Mouse (Mus musculus): ENCODE results near the gene Dync1h1. TPM values are rescaled to one million over a fixed set of nuclear protein-coding genes. Genes with fewer than 3 reads are reported as not detected.

Gene Dync1h1
- polyA plus RNA-seq, 1 experiment from 2014 or later: 88.0 TPM

GRCm38 (mm10) chr12:110598527-110598926 is 2.7 kb upstream of the Dync1h1 start:
- no peaks in the 10 kb centered on the region for H3K9me3 ChIP-seq (replicated peaks; ENCODE audit: control insufficient read depth, low read length, poor library complexity, severe bottlenecking)
- no peak overlapping the region for H3K27ac ChIP-seq (ENCODE audit: low read length)
- WGBS: 7% methylated on average over 7 of the region's 7 CpGs
- H3K4me1 ChIP-seq (ENCODE audit: control insufficient read depth, insufficient read depth, low read length): peaks cover 23% of the 10 kb centered on the region
- no peak overlapping the region for H3K4me3 ChIP-seq (ENCODE audit: low read depth, low read length)
- no peak overlapping the region for H3K9ac ChIP-seq (ENCODE audit: low read depth, low read length)
- H3K27me3 ChIP-seq (ENCODE audit: control insufficient read depth, insufficient read depth, low read depth, low read length): no peaks in the 10 kb centered on the region
- no peak for ATAC-seq
- no peaks in the 10 kb centered on the region for H3K36me3 ChIP-seq (ENCODE audit: control insufficient read depth, insufficient read depth, low read length)
- H3K4me2 ChIP-seq (ENCODE audit: low read length): no peak overlapping the region

- no peak overlapping the region for H3K4me3 ChIP-seq (ENCODE audit: low read depth, low read length)
- WGBS: 74% methylated on average over 4 of the region's 4 CpGs
- no peak overlapping the region for H3K27ac ChIP-seq (ENCODE audit: low read length)
- H3K36me3 ChIP-seq (ENCODE audit: control insufficient read depth, insufficient read depth, low read length): no peaks in the 10 kb centered on the region
- H3K9me3 ChIP-seq (replicated peaks; ENCODE audit: control insufficient read depth, low read length, poor library complexity, severe bottlenecking): no peaks in the 10 kb centered on the region
- no peaks in the 10 kb centered on the region for H3K27me3 ChIP-seq (ENCODE audit: control insufficient read depth, insufficient read depth, low read depth, low read length)
- H3K9ac ChIP-seq (ENCODE audit: low read depth, low read length): peak overlapping the region; percentile 42; the same call in 1 of the 2 replicates
- H3K4me1 ChIP-seq (ENCODE audit: control insufficient read depth, insufficient read depth, low read length): peaks cover 34% of the 10 kb centered on the region
- H3K4me2 ChIP-seq (ENCODE audit: low read length): peak overlapping the region; percentile 96; the same call in 1 of the 2 replicates
- no peak for ATAC-seq
Observed at GRCm38 (mm10) chr12:110599791-110600190, 1.5 kb upstream of the Dync1h1 start.

DNA sequence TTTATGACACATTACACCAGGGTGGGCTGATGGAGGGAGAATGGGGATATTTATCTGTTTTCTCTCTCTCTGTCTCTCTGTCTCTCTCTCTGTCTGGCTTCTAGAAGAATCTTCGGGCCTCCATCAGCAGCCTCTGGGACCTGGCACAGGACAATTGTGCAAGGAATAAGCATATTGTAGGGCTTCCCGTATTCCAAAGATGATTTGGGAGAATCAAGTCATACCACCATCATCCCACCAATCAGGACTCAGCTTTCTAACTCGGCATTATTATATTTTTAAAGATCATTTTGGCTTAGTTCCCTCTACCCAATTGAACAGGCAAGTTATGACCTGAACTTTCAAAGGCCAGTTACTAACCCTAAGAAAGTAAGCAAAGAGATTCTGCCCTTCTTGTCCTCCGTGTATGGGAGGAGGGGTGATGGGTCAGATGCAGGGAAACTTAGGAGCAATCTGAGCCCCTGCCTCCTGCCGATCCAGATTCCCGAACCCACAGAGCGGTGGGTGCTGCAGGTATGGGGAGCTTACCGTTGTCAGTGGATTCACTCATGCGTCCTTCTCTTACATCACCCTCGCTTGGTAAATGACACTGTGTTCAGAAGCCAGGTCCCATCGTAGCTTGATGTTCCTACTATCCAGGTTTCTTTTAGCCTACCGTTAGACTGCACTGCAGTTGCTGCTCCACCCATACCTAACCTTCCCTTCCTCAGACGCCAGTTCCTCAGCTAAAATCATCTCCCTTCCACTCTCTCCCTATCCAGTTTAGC is 844 bp upstream of the Dync1h1 start:
- Histone ChIP-seq H3K9me3 (replicated peaks; ENCODE audit: control insufficient read depth, low read length, poor library complexity, severe bottlenecking) (no peaks in the 10 kb centered on the region), H3K36me3 (ENCODE audit: control insufficient read depth, insufficient read depth, low read length) (no peaks in the 10 kb centered on the region), H3K9ac (ENCODE audit: low read depth, low read length) (peak overlapping the region; percentile 49), H3K27me3 (ENCODE audit: control insufficient read depth, insufficient read depth, low read depth, low read length) (no peaks in the 10 kb centered on the region), H3K4me1 (ENCODE audit: control insufficient read depth, insufficient read depth, low read length) (peaks cover 36% of the 10 kb centered on the region), H3K27ac (ENCODE audit: low read length) (peak overlapping the region; percentile 98), H3K4me2 (ENCODE audit: low read length) (peak overlapping the region; percentile 96), H3K4me3 (ENCODE audit: low read depth, low read length) (peak overlapping the region; percentile 97)
- peak; percentile 27; the same call in 1 of the 2 replicates for ATAC-seq
- 57% methylated on average over 13 of the region's 13 CpGs for WGBS

GRCm38 (mm10) chr12:110606161-110606560 is 4.9 kb downstream of the Dync1h1 start:
- no peak overlapping the region for H3K4me3 ChIP-seq (ENCODE audit: low read depth, low read length)
- H3K9ac ChIP-seq (ENCODE audit: low read depth, low read length): no peak overlapping the region
- no peak overlapping the region for H3K4me2 ChIP-seq (ENCODE audit: low read length)
- no peaks in the 10 kb centered on the region for H3K36me3 ChIP-seq (ENCODE audit: control insufficient read depth, insufficient read depth, low read length)
- no peak overlapping the region for H3K27ac ChIP-seq (ENCODE audit: low read length)
- 93% methylated on average over 3 of the region's 3 CpGs for WGBS
- H3K27me3 ChIP-seq (ENCODE audit: control insufficient read depth, insufficient read depth, low read depth, low read length): no peaks in the 10 kb centered on the region
- H3K9me3 ChIP-seq (replicated peaks; ENCODE audit: control insufficient read depth, low read length, poor library complexity, severe bottlenecking): no peaks in the 10 kb centered on the region
- H3K4me1 ChIP-seq (ENCODE audit: control insufficient read depth, insufficient read depth, low read length): peaks cover 27% of the 10 kb centered on the region
- ATAC-seq: no peak

GRCm38 (mm10) chr12:110606676-110607075 is 5.4 kb downstream of the Dync1h1 start:
- H3K4me1 ChIP-seq (ENCODE audit: control insufficient read depth, insufficient read depth, low read length): peaks cover 27% of the 10 kb centered on the region
- no peak overlapping the region for H3K4me3 ChIP-seq (ENCODE audit: low read depth, low read length)
- 90% methylated on average over 2 of the region's 2 CpGs for WGBS
- no peak overlapping the region for H3K27ac ChIP-seq (ENCODE audit: low read length)
- no peaks in the 10 kb centered on the region for H3K27me3 ChIP-seq (ENCODE audit: control insufficient read depth, insufficient read depth, low read depth, low read length)
- no peak for ATAC-seq
- H3K4me2 ChIP-seq (ENCODE audit: low read length): no peak overlapping the region
- H3K9ac ChIP-seq (ENCODE audit: low read depth, low read length): no peak overlapping the region
- no peaks in the 10 kb centered on the region for H3K36me3 ChIP-seq (ENCODE audit: control insufficient read depth, insufficient read depth, low read length)
- no peaks in the 10 kb centered on the region for H3K9me3 ChIP-seq (replicated peaks; ENCODE audit: control insufficient read depth, low read length, poor library complexity, severe bottlenecking)

- ATAC-seq: no peak
- H3K27ac ChIP-seq (ENCODE audit: low read length): no peak overlapping the region
- 81% methylated on average over 11 of the region's 11 CpGs for WGBS
- H3K4me3 ChIP-seq (ENCODE audit: low read depth, low read length): no peak overlapping the region
- no peak overlapping the region for H3K4me2 ChIP-seq (ENCODE audit: low read length)
- no peaks in the 10 kb centered on the region for H3K9me3 ChIP-seq (replicated peaks; ENCODE audit: control insufficient read depth, low read length, poor library complexity, severe bottlenecking)
- no peak overlapping the region for H3K9ac ChIP-seq (ENCODE audit: low read depth, low read length)
- peaks cover 14% of the 10 kb centered on the region for H3K4me1 ChIP-seq (ENCODE audit: control insufficient read depth, insufficient read depth, low read length)
- no peaks in the 10 kb centered on the region for H3K27me3 ChIP-seq (ENCODE audit: control insufficient read depth, insufficient read depth, low read depth, low read length)
- H3K36me3 ChIP-seq (ENCODE audit: control insufficient read depth, insufficient read depth, low read length): peaks cover 9% of the 10 kb centered on the region; the same call in 1 of the 2 replicates
Observed at GRCm38 (mm10) chr12:110608460-110609152, 7.4 kb downstream of the Dync1h1 start.

DNA sequence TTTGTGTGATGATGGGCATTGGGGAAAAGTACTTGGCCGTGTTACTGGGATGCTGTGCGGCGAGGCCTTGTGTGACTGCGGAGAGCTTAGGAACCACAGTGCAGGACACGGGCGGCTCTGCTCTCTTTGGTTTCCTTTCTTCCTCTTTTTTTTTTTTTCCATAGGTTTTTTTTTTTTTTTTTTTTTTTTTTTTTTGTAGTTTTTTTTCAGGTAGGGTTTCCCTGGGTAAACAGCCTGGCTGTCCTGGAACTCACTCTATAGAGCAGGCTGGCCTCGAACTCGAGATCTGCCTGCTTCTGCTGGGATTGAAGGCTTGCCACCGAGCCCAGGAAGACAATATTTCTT is 7.9 kb downstream of the Dync1h1 start:
- Histone ChIP-seq H3K36me3 (ENCODE audit: control insufficient read depth, insufficient read depth, low read length) (peaks cover 14% of the 10 kb centered on the region), H3K9me3 (replicated peaks; ENCODE audit: control insufficient read depth, low read length, poor library complexity, severe bottlenecking) (no peaks in the 10 kb centered on the region), H3K9ac (ENCODE audit: low read depth, low read length) (no peak overlapping the region), H3K27ac (ENCODE audit: low read length) (no peak overlapping the region), H3K4me1 (ENCODE audit: control insufficient read depth, insufficient read depth, low read length) (peaks cover 9% of the 10 kb centered on the region), H3K27me3 (ENCODE audit: control insufficient read depth, insufficient read depth, low read depth, low read length) (no peaks in the 10 kb centered on the region), H3K4me2 (ENCODE audit: low read length) (no peak overlapping the region), H3K4me3 (ENCODE audit: low read depth, low read length) (no peak overlapping the region)
- 89% methylated on average over 9 of the region's 9 CpGs for WGBS
- no peak for ATAC-seq

DNA sequence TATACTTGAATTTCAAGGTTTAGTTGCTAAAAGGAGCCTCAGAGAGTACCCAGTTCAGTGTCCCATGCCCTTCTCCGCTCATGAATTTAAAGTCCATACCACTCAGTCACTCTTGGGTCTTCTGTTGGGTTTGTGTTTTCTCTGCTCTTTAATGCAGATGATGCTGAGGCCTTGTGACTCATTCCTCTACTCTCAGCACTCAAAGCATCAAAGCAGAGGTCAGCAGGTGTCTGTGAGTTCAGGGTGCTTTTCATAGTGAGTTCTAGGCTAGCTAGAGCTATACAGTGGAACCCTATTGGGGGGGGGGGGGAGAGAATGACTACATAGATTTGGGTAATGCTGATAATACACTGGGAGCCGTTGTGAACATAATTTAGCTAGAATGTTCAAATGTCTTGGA is 9.5 kb downstream of the Dync1h1 start:
- H3K4me3 ChIP-seq (ENCODE audit: low read depth, low read length): no peak overlapping the region
- H3K9ac ChIP-seq (ENCODE audit: low read depth, low read length): no peak overlapping the region
- H3K4me1 ChIP-seq (ENCODE audit: control insufficient read depth, insufficient read depth, low read length): 0 out of 2 replicates have a peak, but pooled peaks cover 2% of the 10 kb centered on the region
- H3K36me3 ChIP-seq (ENCODE audit: control insufficient read depth, insufficient read depth, low read length): peaks cover 28% of the 10 kb centered on the region
- H3K27me3 ChIP-seq (ENCODE audit: control insufficient read depth, insufficient read depth, low read depth, low read length): no peaks in the 10 kb centered on the region
- H3K27ac ChIP-seq (ENCODE audit: low read length): no peak overlapping the region
- ATAC-seq: no peak
- WGBS: 94% methylated on average over 2 of the region's 2 CpGs
- no peak overlapping the region for H3K4me2 ChIP-seq (ENCODE audit: low read length)
- H3K9me3 ChIP-seq (replicated peaks; ENCODE audit: control insufficient read depth, low read length, poor library complexity, severe bottlenecking): no peaks in the 10 kb centered on the region

GRCm38 (mm10) chr12:110630056-110630455 is 28.8 kb downstream of the Dync1h1 start:
- WGBS: 89% methylated on average over 11 of the region's 11 CpGs
- H3K9me3 ChIP-seq (replicated peaks; ENCODE audit: control insufficient read depth, low read length, poor library complexity, severe bottlenecking): no peaks in the 10 kb centered on the region
- H3K9ac ChIP-seq (ENCODE audit: low read depth, low read length): no peak overlapping the region
- ATAC-seq: no peak
- H3K27ac ChIP-seq (ENCODE audit: low read length): no peak overlapping the region
- H3K27me3 ChIP-seq (ENCODE audit: control insufficient read depth, insufficient read depth, low read depth, low read length): no peaks in the 10 kb centered on the region
- no peak overlapping the region for H3K4me3 ChIP-seq (ENCODE audit: low read depth, low read length)
- no peak overlapping the region for H3K4me2 ChIP-seq (ENCODE audit: low read length)
- no peaks in the 10 kb centered on the region for H3K4me1 ChIP-seq (ENCODE audit: control insufficient read depth, insufficient read depth, low read length)
- peaks cover 95% of the 10 kb centered on the region for H3K36me3 ChIP-seq (ENCODE audit: control insufficient read depth, insufficient read depth, low read length)

Data from midbrain, embryonic 16.5 days (tissue).